Mouse (Mus musculus) C2C12 (cell line): ENCODE results near the gene Lyz1. TPM values are rescaled to one million over a fixed set of nuclear protein-coding genes. Genes with fewer than 3 reads are reported as not detected.
"Not testable (repeated sequence)": the region's sequence is repeated elsewhere in the genome, so short reads cannot be mapped to it uniquely, and the experiment has no call there.

Experiments used
- H3K27me3 ChIP-seq: one replicate; pipeline ENCODE4 v1.6.1; 2011; ENCODE audit not compliant: control insufficient read depth, insufficient read depth, insufficient read length
- H3K36me3 ChIP-seq: one replicate; pipeline ENCODE4 v1.6.1; 2011; ENCODE audit not compliant: control insufficient read depth, insufficient read depth
- H3K4me3 ChIP-seq: one replicate; pipeline ENCODE4 v1.5.1; 2011; ENCODE audit warnings: mild to moderate bottlenecking, control low read depth; ENCODE audit not compliant: poor library complexity, insufficient read depth, severe bottlenecking
- H3K79me2 ChIP-seq: one replicate; pipeline ENCODE4 v1.6.1; 2011; ENCODE audit not compliant: control insufficient read depth, insufficient read depth
- H3K79me3 ChIP-seq: one replicate; pipeline ENCODE4 v1.6.1; 2011; ENCODE audit warnings: low read depth, control low read depth
- H3ac ChIP-seq: one replicate; pipeline ENCODE3; 2011; ENCODE audit warnings: low read depth; ENCODE audit not compliant: control insufficient read depth, insufficient read length
- CEBPB ChIP-seq: IDR thresholded peaks from one replicate; pipeline ENCODE4 v1.6.1; 2011; ENCODE audit warnings: low read depth, mild to moderate bottlenecking, control low read depth, moderate library complexity
- CTCF ChIP-seq: IDR thresholded peaks from one replicate; pipeline ENCODE4 v1.5.1; 2011; ENCODE audit not compliant: control insufficient read depth, insufficient read depth, insufficient read length
- FOSL1 ChIP-seq: IDR thresholded peaks from one replicate; pipeline ENCODE4 v1.8.0; 2011; ENCODE audit warnings: mild to moderate bottlenecking, low read length; ENCODE audit not compliant: poor library complexity, insufficient read depth, severe bottlenecking
- MAX ChIP-seq: IDR thresholded peaks from one replicate; pipeline ENCODE4 v1.6.1; 2011; ENCODE audit warnings: mild to moderate bottlenecking, control low read depth
- MYOD1 ChIP-seq: IDR thresholded peaks from one replicate; pipeline ENCODE4 v1.6.1; 2011; ENCODE audit warnings: low read depth; ENCODE audit not compliant: control insufficient read depth, insufficient read length
- MYOG ChIP-seq: IDR thresholded peaks from one replicate; pipeline ENCODE4 v1.6.1; 2011; ENCODE audit not compliant: control insufficient read depth, insufficient read length; ENCODE audit errors: extremely low read depth
- USF1 ChIP-seq: IDR thresholded peaks from one replicate; pipeline ENCODE4 v1.6.1; 2011; ENCODE audit warnings: low read depth, mild to moderate bottlenecking, control low read depth, moderate library complexity
- polyA plus RNA-seq: library from polyadenylated mRNA; unstranded; fragments of >200 nt; fragmentation: generic; extraction: Trizol; gene quantifications from one replicate; pipeline ENCODE4 v1.2.1, GENCODE M21; 2012; ENCODE audit warnings: missing spikeins

Lyz1 gene
- polyA plus RNA-seq, 1 experiment = not detected

GRCm38 (mm10) chr10:117312168-117312567, 19.5 kb upstream of the Lyz1 start:
- H3K79me3 ChIP-seq = no peaks in the 10 kb centered on the region
- TF ChIP-seq MYOG (no peak), CEBPB (no peak)
- H3K79me2 ChIP-seq = no peaks in the 10 kb centered on the region
- no peak overlapping the region for H3K4me3 ChIP-seq
- no peaks in the 10 kb centered on the region for H3K36me3 ChIP-seq
- peaks cover 5% of the 10 kb centered on the region for H3K27me3 ChIP-seq
- H3ac ChIP-seq = no peak overlapping the region

GRCm38 (mm10) chr10:117304371-117304770, 11.7 kb upstream of the Lyz1 start:
- H3K4me3 ChIP-seq = no peak overlapping the region
- peaks cover 12% of the 10 kb centered on the region for H3K27me3 ChIP-seq
- no peaks in the 10 kb centered on the region for H3K79me2 ChIP-seq
- no peaks in the 10 kb centered on the region for H3K36me3 ChIP-seq
- H3ac ChIP-seq = no peak overlapping the region
- no peaks in the 10 kb centered on the region for H3K79me3 ChIP-seq
- TF ChIP-seq MAX = no peak
- TF ChIP-seq CTCF = no peak
- TF ChIP-seq USF1 = no peak
- TF ChIP-seq MYOD1 = no peak
- TF ChIP-seq FOSL1 = no peak
- TF ChIP-seq CEBPB = no peak
- TF ChIP-seq MYOG = no peak

GRCm38 (mm10) chr10:117301688-117302087, 9.0 kb upstream of the Lyz1 start:
- no peak for TF ChIP-seq MAX
- no peak for TF ChIP-seq FOSL1
- no peak for TF ChIP-seq CEBPB
- no peak for TF ChIP-seq CTCF
- peaks cover 31% of the 10 kb centered on the region for H3K27me3 ChIP-seq
- H3K79me2 ChIP-seq = no peaks in the 10 kb centered on the region
- no peak overlapping the region for H3ac ChIP-seq
- no peaks in the 10 kb centered on the region for H3K36me3 ChIP-seq
- H3K4me3 ChIP-seq = no peak overlapping the region
- H3K79me3 ChIP-seq = no peaks in the 10 kb centered on the region

- H3K79me3 ChIP-seq = no peaks in the 10 kb centered on the region
- peaks cover 45% of the 10 kb centered on the region for H3K27me3 ChIP-seq
- no peak overlapping the region for H3K4me3 ChIP-seq
- TF ChIP-seq FOSL1 (no peak), MYOG (no peak), USF1 (no peak), CEBPB (no peak)
- no peak overlapping the region for H3ac ChIP-seq
- no peaks in the 10 kb centered on the region for H3K79me2 ChIP-seq
- H3K36me3 ChIP-seq = no peaks in the 10 kb centered on the region
These were observed 7.3 kb upstream of the Lyz1 start for GRCm38 (mm10) chr10:117299901-117300520.

- Histone ChIP-seq H3K79me2 (no peaks in the 10 kb centered on the region), H3K27me3 (peaks cover 47% of the 10 kb centered on the region), H3K36me3 (no peaks in the 10 kb centered on the region), H3K79me3 (no peaks in the 10 kb centered on the region), H3K4me3 (no peak overlapping the region), H3ac (no peak overlapping the region)
- no peak for TF ChIP-seq CTCF
- TF ChIP-seq MYOD1 = no peak
- TF ChIP-seq USF1 = no peak
- no peak for TF ChIP-seq MAX
- no peak for TF ChIP-seq CEBPB
- no peak for TF ChIP-seq FOSL1
- no peak for TF ChIP-seq MYOG
These were observed 6.4 kb upstream of the Lyz1 start for GRCm38 (mm10) chr10:117299106-117299505.

- Histone ChIP-seq H3K4me3 (no peak overlapping the region), H3K79me3 (no peaks in the 10 kb centered on the region), H3K36me3 (no peaks in the 10 kb centered on the region), H3ac (no peak overlapping the region), H3K27me3 (peaks cover 51% of the 10 kb centered on the region), H3K79me2 (no peaks in the 10 kb centered on the region)
- TF ChIP-seq CEBPB (no peak), MAX (no peak), MYOD1 (no peak), CTCF (no peak), FOSL1 (no peak), USF1 (no peak), MYOG (no peak)
These were observed 5.7 kb upstream of the Lyz1 start for GRCm38 (mm10) chr10:117298336-117298735.

GRCm38 (mm10) chr10:117290936-117291335, 1.7 kb downstream of the Lyz1 start:
- H3K79me3 ChIP-seq, H3K79me2 ChIP-seq, H3K36me3 ChIP-seq, H3ac ChIP-seq, H3K4me3 ChIP-seq: not testable (repeated sequence)
- peaks cover 53% of the 10 kb centered on the region for H3K27me3 ChIP-seq
